Mouse (Mus musculus): ENCODE results near the gene Txnip.

The Txnip gene

GRCm38 (mm10) chr3:96551203-96551602 is 6.6 kb upstream of the Txnip start:
- peak; percentile 92 for DNase-seq (ENCODE audit: extremely low read depth, low read depth)

GRCm38 (mm10) chr3:96551890-96552289 is 5.9 kb upstream of the Txnip start:
- DNase-seq (ENCODE audit: extremely low read depth, low read depth): no peak

GRCm38 (mm10) chr3:96553601-96554000 is 4.2 kb upstream of the Txnip start:
- no peak for DNase-seq (ENCODE audit: extremely low read depth, low read depth)

- DNase-seq (ENCODE audit: extremely low read depth, low read depth): no peak
These were observed 3.5 kb upstream of the Txnip start for GRCm38 (mm10) chr3:96554251-96554650.

GRCm38 (mm10) chr3:96555041-96555596 is 2.6 kb upstream of the Txnip start:
- no peak for DNase-seq (ENCODE audit: extremely low read depth, low read depth)

- no peak for DNase-seq (ENCODE audit: extremely low read depth, low read depth)
These were observed 1.6 kb upstream of the Txnip start for GRCm38 (mm10) chr3:96555999-96556614.

- peak; percentile 91 for DNase-seq (ENCODE audit: extremely low read depth, low read depth)
These were observed 814 bp upstream of the Txnip start for GRCm38 (mm10) chr3:96556651-96557635.

GRCm38 (mm10) chr3:96558159-96558558 is 402 bp downstream of the Txnip start:
- peak; percentile 67 for DNase-seq (ENCODE audit: extremely low read depth, low read depth)

- DNase-seq (ENCODE audit: extremely low read depth, low read depth): peak; percentile 61
These were observed 975 bp downstream of the Txnip start for GRCm38 (mm10) chr3:96558668-96559196.

- peak; percentile 86 for DNase-seq (ENCODE audit: extremely low read depth, low read depth)
These were observed 1.7 kb downstream of the Txnip start for GRCm38 (mm10) chr3:96559398-96559910.

- no peak for DNase-seq (ENCODE audit: extremely low read depth, low read depth)
These were observed 2.4 kb downstream of the Txnip start for GRCm38 (mm10) chr3:96559911-96560850.

GRCm38 (mm10) chr3:96560881-96561668 is 3.3 kb downstream of the Txnip start:
- DNase-seq (ENCODE audit: extremely low read depth, low read depth): no peak

GRCm38 (mm10) chr3:96561946-96562681 is 4.4 kb downstream of the Txnip start:
- peak; percentile 62 for DNase-seq (ENCODE audit: extremely low read depth, low read depth)

GRCm38 (mm10) chr3:96563267-96563666 is 5.5 kb downstream of the Txnip start:
- DNase-seq (ENCODE audit: extremely low read depth, low read depth): no peak

- DNase-seq (ENCODE audit: extremely low read depth, low read depth): no peak
These were observed 6.3 kb downstream of the Txnip start for GRCm38 (mm10) chr3:96563911-96564632.

GRCm38 (mm10) chr3:96564633-96565032 is 6.9 kb downstream of the Txnip start:
- DNase-seq (ENCODE audit: extremely low read depth, low read depth): peak; percentile 94

- no peak for DNase-seq (ENCODE audit: extremely low read depth, low read depth)
These were observed 7.3 kb downstream of the Txnip start for GRCm38 (mm10) chr3:96565105-96565504.

- no peak for DNase-seq (ENCODE audit: extremely low read depth, low read depth)
These were observed 9.1 kb downstream of the Txnip start for GRCm38 (mm10) chr3:96566661-96567450.

Measured in MEL-GATA-1-ER (cell line).